Mouse (Mus musculus) frontal cortex, postnatal 14 days (tissue): ENCODE results near the gene Rasgef1b.
A peak's percentile ranks its signal among the peaks of the same experiment; 100 is the strongest.

ENCODE experiments used
- DNase-seq, 2 experiments: peaks; one replicate each; pipeline ENCODE4 v3.0.0; 2022; ENCODE audit warnings: low spot score in 2 of 2

The Rasgef1b gene

GRCm38 (mm10) chr5:99495354-99496156, 233.3 kb downstream of the Rasgef1b start:
- DNase-seq: no peak

- DNase-seq: no peak
Observed at GRCm38 (mm10) chr5:99493861-99494260, 235.0 kb downstream of the Rasgef1b start.

- no peak for DNase-seq
Observed at GRCm38 (mm10) chr5:99493017-99493416, 235.8 kb downstream of the Rasgef1b start.

- DNase-seq: no peak
Observed at GRCm38 (mm10) chr5:99488479-99489158, 240.2 kb downstream of the Rasgef1b start.

- no peak for DNase-seq
Observed at GRCm38 (mm10) chr5:99487009-99487858, 241.6 kb downstream of the Rasgef1b start.

GRCm38 (mm10) chr5:99483162-99483561, 245.7 kb downstream of the Rasgef1b start:
- no peak for DNase-seq

- no peak for DNase-seq
Observed at GRCm38 (mm10) chr5:99482524-99482923, 246.3 kb downstream of the Rasgef1b start.

- DNase-seq: no peak
Observed at GRCm38 (mm10) chr5:99482016-99482415, 246.8 kb downstream of the Rasgef1b start.

GRCm38 (mm10) chr5:99480078-99481031, 248.5 kb downstream of the Rasgef1b start:
- no peak for DNase-seq

- peak; percentile 32 to 52 for DNase-seq
Observed at GRCm38 (mm10) chr5:99479263-99480077, 249.4 kb downstream of the Rasgef1b start.

GRCm38 (mm10) chr5:99478716-99479115, 250.1 kb downstream of the Rasgef1b start:
- DNase-seq: no peak

- DNase-seq: no peak
Observed at GRCm38 (mm10) chr5:99477420-99477815, 251.4 kb downstream of the Rasgef1b start.

GRCm38 (mm10) chr5:99476640-99477419, 252.0 kb downstream of the Rasgef1b start:
- no peak for DNase-seq

- DNase-seq: no peak
Observed at GRCm38 (mm10) chr5:99472607-99473335, 256.1 kb downstream of the Rasgef1b start.

GRCm38 (mm10) chr5:99471790-99472189, 257.1 kb downstream of the Rasgef1b start:
- DNase-seq: no peak

GRCm38 (mm10) chr5:99470613-99471012, 258.3 kb downstream of the Rasgef1b start:
- no peak for DNase-seq

- peak in 1 of 2 experiments; percentile 28 for DNase-seq
Observed at GRCm38 (mm10) chr5:99459007-99459406, 269.9 kb downstream of the Rasgef1b start.

- DNase-seq: no peak
Observed at GRCm38 (mm10) chr5:99457291-99457690, 271.6 kb downstream of the Rasgef1b start.

- no peak for DNase-seq
Observed at GRCm38 (mm10) chr5:99451939-99452338, 276.9 kb downstream of the Rasgef1b start.
